Mouse (Mus musculus) liver, postnatal 0 days (tissue): ENCODE data around the gene Supt6.

Experiments
- CTCF ChIP-seq: sonication (generic); IDR thresholded peaks from 2 replicates; pipeline ENCODE4 v1.5.1; 2016; ENCODE audit warnings: antibody characterized with exemption, low read depth
- EP300 ChIP-seq: IDR thresholded peaks from 2 replicates; pipeline ENCODE4 v1.6.1; 2016; ENCODE audit warnings: antibody characterized with exemption, low read depth, mild to moderate bottlenecking

DNA sequence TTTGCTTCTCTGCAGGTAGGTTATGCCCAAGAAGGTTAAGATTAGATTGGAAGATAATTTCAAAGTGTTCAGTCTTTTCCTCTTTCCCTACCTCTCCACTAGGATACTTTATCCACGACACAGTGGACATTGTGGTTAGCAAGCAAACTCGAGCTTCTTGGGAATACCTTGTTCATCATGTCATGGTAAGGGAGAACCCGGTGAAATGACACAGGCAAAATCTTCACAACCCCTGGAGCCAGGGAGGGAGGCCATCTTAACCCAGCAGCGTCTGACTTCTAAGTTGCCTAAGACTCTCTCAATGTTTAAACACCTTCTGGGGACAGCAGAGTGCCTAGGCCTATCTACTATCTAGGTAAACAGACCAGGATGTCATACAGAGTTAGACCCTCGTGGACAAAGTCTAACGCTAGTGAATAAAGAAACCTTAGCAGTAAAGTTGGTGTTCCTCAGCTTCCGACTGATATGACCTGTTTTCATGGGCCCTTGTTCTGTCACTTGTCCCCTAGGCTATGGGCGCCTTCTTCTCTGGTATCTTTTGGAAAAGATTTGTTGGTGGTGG, 66.3 kb downstream of the Supt6 start:
- TF ChIP-seq CTCF, result no peak
- TF ChIP-seq EP300, result no peak
